In genomic region chr11:109682221-109682620, GRCm38 (mm10) we compare ENCODE assay signal across 19 mouse cellular contexts. TPM values are rescaled to one million over a fixed set of nuclear protein-coding genes. Genes with fewer than 3 reads are reported as not detected.
"Had no signal": no experiment of that assay in that cellular context is flagged by ENCODE, and none has a peak within 500 bp of the region (broad histone marks: within the 10 kb centered on the region; RNA-seq: fewer than 3 reads in every experiment).

No protein-coding gene starts in this region.

- H3K4me3 ChIP-seq: limb, embryonic 12.5 days; limb, embryonic 15.5 days; midbrain, embryonic 12.5 days; midbrain, embryonic 15.5 days; neural tube, embryonic 13.5 days; stomach, embryonic 15.5 days had no signal

- H3K4me1 ChIP-seq: limb, embryonic 12.5 days; limb, embryonic 15.5 days; midbrain, embryonic 12.5 days; midbrain, embryonic 15.5 days; neural tube, embryonic 13.5 days; stomach, embryonic 15.5 days had no signal

- H3K4me2 ChIP-seq: limb, embryonic 12.5 days; limb, embryonic 15.5 days; liver, embryonic 11.5 days; lung, embryonic 14.5 days; midbrain, embryonic 12.5 days; midbrain, embryonic 15.5 days; neural tube, embryonic 13.5 days; stomach, embryonic 15.5 days had no signal

- ATAC-seq: liver, postnatal 0 days; midbrain, embryonic 15.5 days had no signal

- H3K36me3 ChIP-seq: limb, embryonic 12.5 days; limb, embryonic 15.5 days; midbrain, embryonic 12.5 days; midbrain, embryonic 15.5 days; neural tube, embryonic 13.5 days; stomach, embryonic 15.5 days had no signal

- H3K9ac ChIP-seq: limb, embryonic 12.5 days; limb, embryonic 15.5 days; liver, embryonic 14.5 days; liver, postnatal 0 days; lung, embryonic 14.5 days; midbrain, embryonic 12.5 days; midbrain, embryonic 15.5 days; neural tube, embryonic 13.5 days; stomach, embryonic 15.5 days had no signal

- H3K9me3 ChIP-seq: limb, embryonic 12.5 days; limb, embryonic 15.5 days; midbrain, embryonic 12.5 days; midbrain, embryonic 15.5 days; neural tube, embryonic 13.5 days; stomach, embryonic 15.5 days had no signal

- DNase-seq: kidney, postnatal 14 days; kidney, postnatal 4 days; left cerebral cortex, postnatal 4 days; liver, postnatal 0 days; lung, embryonic 14.5 days; retina, postnatal 1 day; right cerebral cortex, postnatal 25 days; spleen, adult 18-20 months; thymus, postnatal 36 days had no signal

- H3K27me3 ChIP-seq: limb, embryonic 12.5 days; limb, embryonic 15.5 days; midbrain, embryonic 15.5 days; neural tube, embryonic 13.5 days; stomach, embryonic 15.5 days had no signal

- H3K27ac ChIP-seq: limb, embryonic 12.5 days; limb, embryonic 15.5 days; liver, embryonic 14.5 days; macrophage; midbrain, embryonic 12.5 days; midbrain, embryonic 15.5 days; neural tube, embryonic 13.5 days; stomach, embryonic 15.5 days had no signal

RNA-seq across cellular contexts. Expression of gene Fam20a, which starts 39.9 kb away (rescaled TPM):
- total RNA-seq: neutrophil, adult 5-6 weeks had no signal
- polyA plus RNA-seq: macrophage had no signal
